Mouse (Mus musculus) limb, embryonic 14.5 days (tissue): ENCODE data around the gene Fam20c. TPM values are rescaled to one million over a fixed set of nuclear protein-coding genes. Genes with fewer than 3 reads are reported as not detected.

Experiments used
- ATAC-seq: fragments of 200-750 bp; cut with Nextera tagmentation; 2 replicates; pipeline ENCODE4 v1.8.0; 2017; ENCODE audit warnings: low read depth, moderate number of reproducible peaks, moderate TSS enrichment; ENCODE audit not compliant: low FRiP score
- DNase-seq: peaks from one replicate; pipeline ENCODE4 v3.0.0-alpha.2; 2015; ENCODE audit warnings: low spot score
- H3K27ac ChIP-seq: fragments of 300-500 bp; sonication (generic); replicated peaks from 2 replicates; pipeline ENCODE4 v1.5.1; 2014; ENCODE audit warnings: low read depth, mild to moderate bottlenecking, low read length, moderate library complexity, mixed read lengths
- H3K27me3 ChIP-seq: fragments of 300-500 bp; sonication (generic); 2 replicates; pipeline ENCODE4 v1.6.1; 2014; ENCODE audit warnings: low read length, mixed read lengths; ENCODE audit not compliant: control insufficient read depth, insufficient read depth
- H3K36me3 ChIP-seq: fragments of 300-500 bp; sonication (generic); 2 replicates; pipeline ENCODE4 v1.6.1; 2014; ENCODE audit warnings: mild to moderate bottlenecking, low read length, moderate library complexity, mixed read lengths; ENCODE audit not compliant: control insufficient read depth, insufficient read depth
- H3K4me1 ChIP-seq: fragments of 300-500 bp; sonication (generic); 2 replicates; pipeline ENCODE4 v1.6.1; 2014; ENCODE audit warnings: antibody characterized with exemption, low read length, mixed read lengths; ENCODE audit not compliant: control insufficient read depth, insufficient read depth
- H3K4me2 ChIP-seq: fragments of 300-500 bp; sonication (generic); replicated peaks from 2 replicates; pipeline ENCODE4 v1.6.1; 2014; ENCODE audit warnings: low read depth, mild to moderate bottlenecking, low read length, moderate library complexity; ENCODE audit not compliant: severe bottlenecking
- H3K4me3 ChIP-seq: fragments of 300-500 bp; sonication (generic); replicated peaks from 2 replicates; pipeline ENCODE4 v1.5.1; 2014; ENCODE audit warnings: low read length
- H3K9ac ChIP-seq: fragments of 300-500 bp; sonication (generic); 2 replicates; pipeline ENCODE4 v1.6.1; 2014; ENCODE audit warnings: mild to moderate bottlenecking, low read depth, low read length, moderate library complexity; ENCODE audit not compliant: severe bottlenecking
- H3K9me3 ChIP-seq: fragments of 300-500 bp; sonication (generic); 2 replicates; pipeline ENCODE4 v1.6.1; 2016; ENCODE audit warnings: low read length; ENCODE audit not compliant: control insufficient read depth
- POLR2A ChIP-seq: fragments of 200-500 bp; IDR thresholded peaks from 2 replicates; pipeline ENCODE4 v1.8.0; 2012; ENCODE audit warnings: inconsistent platforms, mild to moderate bottlenecking, moderate library complexity, borderline replicate concordance; ENCODE audit not compliant: insufficient read depth, insufficient read length; ENCODE audit errors: extremely low read depth
- WGBS: fragments of 180-500 bp; shearing (Covaris S2); extraction: QIAGEN DNeasy Blood & Tissue Kit; methylation state at CpG from one replicate; pipeline ENCODE4 v1.1.7; 2014; 5-methylcytosine and 5-hydroxymethylcytosine counted together
- polyA plus RNA-seq, 2 experiments: library from polyadenylated mRNA; depleted of rRNA in 1 of 2; stranded (reverse) in 1 of 2; unstranded in 1 of 2; fragments of >200 nt; fragmentation: Nextera tagmentation in 1 of 2; extraction: Ambion mirVana in 1 of 2; gene quantifications; 2 replicates each; pipeline versions ENCODE4 v1.2.1 to v1.2.3; 2012 to 2014

Gene Fam20c
- polyA plus RNA-seq, 2 experiments = 10.6 to 10.9 TPM

DNA sequence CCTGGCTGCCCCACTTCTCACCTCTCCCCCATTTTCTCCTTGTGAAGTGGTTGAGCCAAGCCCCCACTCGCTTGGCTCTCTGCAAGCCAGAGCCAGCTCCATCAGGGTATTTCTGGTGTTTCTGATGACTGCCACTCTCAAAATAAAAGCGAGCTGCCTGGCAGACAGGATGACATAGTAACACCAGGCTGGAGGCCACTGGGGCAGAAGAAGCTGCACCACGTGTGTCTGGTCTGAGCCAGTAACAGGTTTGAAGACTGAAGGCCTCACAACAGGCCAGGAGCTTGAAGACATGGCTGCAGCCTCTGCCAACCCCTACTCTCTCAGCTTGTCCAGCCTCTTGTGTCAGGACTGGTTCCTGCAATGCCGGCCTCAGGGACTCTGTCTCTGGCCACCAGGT, 8.0 kb downstream of the Fam20c start:
- Histone ChIP-seq H3K27me3 (peaks cover 7% of the 10 kb centered on the region; the same call in 1 of the 2 replicates), H3K9me3 (no peaks in the 10 kb centered on the region), H3K4me1 (no peaks in the 10 kb centered on the region), H3K9ac (no peak overlapping the region), H3K36me3 (no peaks in the 10 kb centered on the region), H3K4me2 (no peak overlapping the region), H3K27ac (no peak overlapping the region), H3K4me3 (no peak overlapping the region)
- WGBS = 65% methylated on average over 4 of the region's 4 CpGs
- DNase-seq (no peak), ATAC-seq (no peak)
- TF ChIP-seq POLR2A = no peak

GRCm38 (mm10) chr5:138764601-138765000, 10.3 kb downstream of the Fam20c start:
- TF ChIP-seq POLR2A = no peak
- H3K4me2 ChIP-seq = no peak overlapping the region
- no peak overlapping the region for H3K27ac ChIP-seq
- ATAC-seq = no peak
- 77% methylated on average over 8 of the region's 8 CpGs for WGBS
- no peaks in the 10 kb centered on the region for H3K36me3 ChIP-seq
- no peaks in the 10 kb centered on the region for H3K9me3 ChIP-seq
- H3K4me3 ChIP-seq = no peak overlapping the region
- no peak overlapping the region for H3K9ac ChIP-seq
- DNase-seq = no peak
- no peaks in the 10 kb centered on the region for H3K4me1 ChIP-seq
- H3K27me3 ChIP-seq = no peaks in the 10 kb centered on the region

DNA sequence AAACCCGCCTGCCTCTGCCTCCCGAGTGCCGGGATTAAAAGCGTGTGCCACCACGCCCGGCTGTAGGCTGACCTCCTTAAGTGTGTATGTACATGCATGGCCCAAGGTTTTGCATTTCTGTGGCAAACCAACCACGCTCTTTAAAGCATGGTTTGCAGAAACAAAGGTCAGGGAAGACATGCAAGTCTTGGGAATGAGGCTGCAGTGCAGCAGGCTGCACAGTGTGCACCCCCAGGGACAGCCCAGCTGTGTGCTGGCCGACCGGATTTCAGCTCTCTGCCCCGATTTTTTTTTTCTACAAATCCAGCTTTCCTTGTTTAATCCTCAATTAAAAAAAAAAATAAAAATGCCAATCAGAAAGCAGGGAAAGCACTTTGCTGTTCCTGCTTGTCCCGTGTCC, 13.3 kb downstream of the Fam20c start:
- Histone ChIP-seq H3K27me3 (no peaks in the 10 kb centered on the region), H3K4me2 (no peak overlapping the region), H3K4me3 (no peak overlapping the region), H3K4me1 (no peaks in the 10 kb centered on the region), H3K36me3 (no peaks in the 10 kb centered on the region), H3K9ac (no peak overlapping the region), H3K9me3 (no peaks in the 10 kb centered on the region), H3K27ac (no peak overlapping the region)
- ATAC-seq = no peak
- WGBS = 76% methylated on average over 11 of the region's 11 CpGs
- DNase-seq = no peak
- no peak for TF ChIP-seq POLR2A

GRCm38 (mm10) chr5:138768704-138769103, 14.4 kb downstream of the Fam20c start:
- 76% methylated on average over 2 of the region's 2 CpGs for WGBS
- H3K4me2 ChIP-seq = no peak overlapping the region
- no peaks in the 10 kb centered on the region for H3K27me3 ChIP-seq
- no peak overlapping the region for H3K9ac ChIP-seq
- H3K4me3 ChIP-seq = no peak overlapping the region
- H3K36me3 ChIP-seq = no peaks in the 10 kb centered on the region
- no peaks in the 10 kb centered on the region for H3K9me3 ChIP-seq
- DNase-seq (no peak), ATAC-seq (no peak)
- no peak for TF ChIP-seq POLR2A
- H3K27ac ChIP-seq = no peak overlapping the region
- H3K4me1 ChIP-seq = no peaks in the 10 kb centered on the region

DNA sequence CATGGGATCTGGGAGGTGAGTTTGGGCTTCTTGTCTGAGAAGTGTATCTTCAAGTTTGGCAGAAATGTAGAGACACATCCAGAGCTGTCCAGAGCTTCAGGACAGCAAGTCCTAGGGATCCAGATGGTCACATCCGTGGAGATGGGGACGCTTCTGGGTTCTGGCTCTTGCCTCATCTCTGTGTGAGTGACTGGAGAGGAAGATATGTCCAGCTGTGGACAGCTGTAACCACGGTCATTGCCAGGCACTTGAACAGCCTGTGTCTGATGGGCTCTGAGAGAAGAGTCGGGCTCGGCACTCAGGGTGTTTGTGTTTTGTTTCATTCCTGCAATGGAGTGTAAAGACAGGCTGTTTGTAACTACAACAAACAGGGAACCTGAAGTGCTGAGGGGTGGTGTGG, 14.8 kb downstream of the Fam20c start:
- Histone ChIP-seq H3K36me3 (no peaks in the 10 kb centered on the region), H3K27me3 (no peaks in the 10 kb centered on the region), H3K4me3 (no peak overlapping the region), H3K9ac (no peak overlapping the region), H3K4me2 (no peak overlapping the region), H3K9me3 (no peaks in the 10 kb centered on the region), H3K27ac (no peak overlapping the region), H3K4me1 (no peaks in the 10 kb centered on the region)
- no peak for DNase-seq
- WGBS = 80% methylated on average over 5 of the region's 5 CpGs
- no peak for TF ChIP-seq POLR2A
- no peak for ATAC-seq

- Histone ChIP-seq H3K9ac (no peak overlapping the region), H3K4me3 (no peak overlapping the region), H3K4me2 (no peak overlapping the region), H3K27me3 (no peaks in the 10 kb centered on the region), H3K4me1 (no peaks in the 10 kb centered on the region), H3K36me3 (no peaks in the 10 kb centered on the region), H3K9me3 (no peaks in the 10 kb centered on the region), H3K27ac (no peak overlapping the region)
- WGBS = 87% methylated on average over 5 of the region's 5 CpGs
- no peak for TF ChIP-seq POLR2A
- ATAC-seq = no peak
- DNase-seq = no peak
Measured at GRCm38 (mm10) chr5:138775096-138775495, 20.8 kb downstream of the Fam20c start.
